Mouse (Mus musculus) skeletal muscle tissue, postnatal 0 days (tissue): ENCODE data around the gene Hace1. TPM values are rescaled to one million over a fixed set of nuclear protein-coding genes. Genes with fewer than 3 reads are reported as not detected.

Experiments used
- microRNA-seq, 2 experiments: library from miRNA; unstranded; fragments of <30 nt; microRNA quantifications; one replicate each; pipeline ENCODE4; 2016
- polyA plus RNA-seq: library from polyadenylated mRNA; unstranded; fragments of >200 nt; fragmentation: Nextera tagmentation; extraction: Ambion mirVana; gene quantifications from 2 replicates; pipeline ENCODE4 v1.2.1, GENCODE M21; 2015

Gene Hace1
- 3.8 and 5.0 TPM in 2 replicates for polyA plus RNA-seq

GRCm38 (mm10) chr10:45577731-45578297 lies at the start of gene Hace1:
TSS of gene Hace1 (plus strand) at chr10:45577829.

Small RNAs within 50 kb of the gene (microRNA-seq; reads per million reads assigned to microRNA genes)
- gene Gm27731, result 0 reads per million in 2 experiments

Other genes with a start within 250 kb of the Hace1 start
- gene Bves, start 242.1 kb upstream of the Hace1 start, polyA plus RNA-seq, result 27.7 and 31.0 TPM in 2 replicates
- 0.08 and 0.27 TPM in 2 replicates for gene Lin28b, start 91.4 kb upstream of the Hace1 start, polyA plus RNA-seq